Mouse (Mus musculus): ENCODE data around the gene Pigl. TPM values are rescaled to one million over a fixed set of nuclear protein-coding genes. Genes with fewer than 3 reads are reported as not detected.

Pigl gene
- polyA plus RNA-seq, 1 experiment from 2014 or later = 6.6 TPM

GRCm38 (mm10) chr11:62540969-62541368 lies 82.7 kb downstream of the Pigl start:
- H3K27ac ChIP-seq (replicated peaks; ENCODE audit: low read depth, low read length) = no peak overlapping the region
- H3K27me3 ChIP-seq (ENCODE audit: control insufficient read depth, insufficient read depth, low read length) = no peaks in the 10 kb centered on the region
- no peak for ATAC-seq (ENCODE audit: low FRiP score, low TSS enrichment)
- H3K4me2 ChIP-seq (ENCODE audit: low read length) = no peak overlapping the region
- 56% methylated on average over 2 of the region's 2 CpGs for WGBS
- no peak for DNase-seq
- no peak overlapping the region for H3K9ac ChIP-seq (replicated peaks; ENCODE audit: low read length)
- peaks cover 15% of the 10 kb centered on the region for H3K4me1 ChIP-seq (ENCODE audit: control insufficient read depth, insufficient read depth, low read length)
- no peaks in the 10 kb centered on the region for H3K36me3 ChIP-seq (ENCODE audit: control insufficient read depth, insufficient read depth, low read length)
- no peak overlapping the region for H3K4me3 ChIP-seq (replicated peaks; ENCODE audit: low read depth, low read length)
- H3K9me3 ChIP-seq (ENCODE audit: control insufficient read depth, low read length) = no peaks in the 10 kb centered on the region

- no peaks in the 10 kb centered on the region for H3K36me3 ChIP-seq (ENCODE audit: control insufficient read depth, insufficient read depth, low read length)
- H3K27ac ChIP-seq (replicated peaks; ENCODE audit: low read depth, low read length) = no peak overlapping the region
- H3K27me3 ChIP-seq (ENCODE audit: control insufficient read depth, insufficient read depth, low read length) = no peaks in the 10 kb centered on the region
- H3K9ac ChIP-seq (replicated peaks; ENCODE audit: low read length) = no peak overlapping the region
- H3K9me3 ChIP-seq (ENCODE audit: control insufficient read depth, low read length) = no peaks in the 10 kb centered on the region
- H3K4me2 ChIP-seq (ENCODE audit: low read length) = no peak overlapping the region
- ATAC-seq (ENCODE audit: low FRiP score, low TSS enrichment) (no peak), DNase-seq (no peak)
- peaks cover 15% of the 10 kb centered on the region for H3K4me1 ChIP-seq (ENCODE audit: control insufficient read depth, insufficient read depth, low read length)
- H3K4me3 ChIP-seq (replicated peaks; ENCODE audit: low read depth, low read length) = no peak overlapping the region
- 86% methylated on average over 8 of the region's 8 CpGs for WGBS
Measured at GRCm38 (mm10) chr11:62541581-62541980, 83.3 kb downstream of the Pigl start.

- Histone ChIP-seq H3K27me3 (ENCODE audit: control insufficient read depth, insufficient read depth, low read length) (no peaks in the 10 kb centered on the region), H3K27ac (replicated peaks; ENCODE audit: low read depth, low read length) (no peak overlapping the region), H3K9ac (replicated peaks; ENCODE audit: low read length) (no peak overlapping the region), H3K4me2 (ENCODE audit: low read length) (no peak overlapping the region), H3K9me3 (ENCODE audit: control insufficient read depth, low read length) (no peaks in the 10 kb centered on the region), H3K4me1 (ENCODE audit: control insufficient read depth, insufficient read depth, low read length) (0 out of 2 replicates have a peak, but pooled peaks cover 4% of the 10 kb centered on the region), H3K36me3 (ENCODE audit: control insufficient read depth, insufficient read depth, low read length) (no peaks in the 10 kb centered on the region), H3K4me3 (replicated peaks; ENCODE audit: low read depth, low read length) (no peak overlapping the region)
- ATAC-seq (ENCODE audit: low FRiP score, low TSS enrichment) = no peak
- no peak for DNase-seq
- 91% methylated on average over 3 of the region's 3 CpGs for WGBS
Measured at GRCm38 (mm10) chr11:62543991-62544390, 85.7 kb downstream of the Pigl start.

- H3K9ac ChIP-seq (replicated peaks; ENCODE audit: low read length) = peak overlapping the region; percentile 95
- no peaks in the 10 kb centered on the region for H3K9me3 ChIP-seq (ENCODE audit: control insufficient read depth, low read length)
- H3K4me3 ChIP-seq (replicated peaks; ENCODE audit: low read depth, low read length) = peak overlapping the region; percentile 55
- DNase-seq = peak; percentile 69
- peaks cover 16% of the 10 kb centered on the region for H3K36me3 ChIP-seq (ENCODE audit: control insufficient read depth, insufficient read depth, low read length)
- H3K4me1 ChIP-seq (ENCODE audit: control insufficient read depth, insufficient read depth, low read length) = peaks cover 26% of the 10 kb centered on the region
- H3K27me3 ChIP-seq (ENCODE audit: control insufficient read depth, insufficient read depth, low read length) = no peaks in the 10 kb centered on the region
- ATAC-seq (ENCODE audit: low FRiP score, low TSS enrichment) = no peak
- peak overlapping the region; percentile 98 for H3K27ac ChIP-seq (replicated peaks; ENCODE audit: low read depth, low read length)
- 20% methylated on average over 5 of the region's 5 CpGs for WGBS
- peak overlapping the region; percentile 85 for H3K4me2 ChIP-seq (ENCODE audit: low read length)
Measured at GRCm38 (mm10) chr11:62549782-62550181, 91.5 kb downstream of the Pigl start.

GRCm38 (mm10) chr11:62550227-62550685 lies 92.0 kb downstream of the Pigl start:
- H3K4me3 ChIP-seq (replicated peaks; ENCODE audit: low read depth, low read length) = peak overlapping the region; percentile 55
- peak overlapping the region; percentile 95 for H3K9ac ChIP-seq (replicated peaks; ENCODE audit: low read length)
- 4% methylated on average over 11 of the region's 11 CpGs for WGBS
- no peaks in the 10 kb centered on the region for H3K9me3 ChIP-seq (ENCODE audit: control insufficient read depth, low read length)
- no peaks in the 10 kb centered on the region for H3K27me3 ChIP-seq (ENCODE audit: control insufficient read depth, insufficient read depth, low read length)
- DNase-seq = peak; percentile 79
- H3K4me1 ChIP-seq (ENCODE audit: control insufficient read depth, insufficient read depth, low read length) = peaks cover 31% of the 10 kb centered on the region
- H3K4me2 ChIP-seq (ENCODE audit: low read length) = peak overlapping the region; percentile 85
- ATAC-seq (ENCODE audit: low FRiP score, low TSS enrichment) = no peak
- peak overlapping the region; percentile 98 for H3K27ac ChIP-seq (replicated peaks; ENCODE audit: low read depth, low read length)
- H3K36me3 ChIP-seq (ENCODE audit: control insufficient read depth, insufficient read depth, low read length) = peaks cover 19% of the 10 kb centered on the region

- Histone ChIP-seq H3K36me3 (ENCODE audit: control insufficient read depth, insufficient read depth, low read length) (peaks cover 21% of the 10 kb centered on the region), H3K9ac (replicated peaks; ENCODE audit: low read length) (peak within 1 kb of the TSS; percentile 95), H3K4me2 (ENCODE audit: low read length) (peak within 1 kb of the TSS; percentile 85), H3K4me3 (replicated peaks; ENCODE audit: low read depth, low read length) (peak within 1 kb of the TSS; percentile 55), H3K4me1 (ENCODE audit: control insufficient read depth, insufficient read depth, low read length) (peaks cover 36% of the 10 kb centered on the region), H3K9me3 (ENCODE audit: control insufficient read depth, low read length) (no peaks in the 10 kb centered on the region), H3K27ac (replicated peaks; ENCODE audit: low read depth, low read length) (peak within 1 kb of the TSS; percentile 98), H3K27me3 (ENCODE audit: control insufficient read depth, insufficient read depth, low read length) (no peaks in the 10 kb centered on the region)
- WGBS = under 1% methylated on average over 40 of the region's 40 CpGs
- DNase-seq = peak; percentile 100
- peak; percentile 96 for ATAC-seq (ENCODE audit: low FRiP score, low TSS enrichment)
Measured at GRCm38 (mm10) chr11:62550727-62551225, 92.5 kb downstream of the Pigl start, which contains the start of gene Ubb. Gene Ubb (plus strand): TSS chr11:62551171.

GRCm38 (mm10) chr11:62551226-62552119 lies 93.2 kb downstream of the Pigl start:
- Histone ChIP-seq H3K4me3 (replicated peaks; ENCODE audit: low read depth, low read length) (peak overlapping the region; percentile 55), H3K27me3 (ENCODE audit: control insufficient read depth, insufficient read depth, low read length) (no peaks in the 10 kb centered on the region), H3K36me3 (ENCODE audit: control insufficient read depth, insufficient read depth, low read length) (peaks cover 22% of the 10 kb centered on the region), H3K9ac (replicated peaks; ENCODE audit: low read length) (peak overlapping the region; percentile 52), H3K4me1 (ENCODE audit: control insufficient read depth, insufficient read depth, low read length) (peaks cover 40% of the 10 kb centered on the region), H3K4me2 (ENCODE audit: low read length) (peak overlapping the region; percentile 85), H3K27ac (replicated peaks; ENCODE audit: low read depth, low read length) (peak overlapping the region; percentile 98), H3K9me3 (ENCODE audit: control insufficient read depth, low read length) (no peaks in the 10 kb centered on the region)
- WGBS = under 1% methylated on average over 58 of the region's 58 CpGs
- ATAC-seq (ENCODE audit: low FRiP score, low TSS enrichment) (peak; percentile 89), DNase-seq (peak; percentile 96)

GRCm38 (mm10) chr11:62553186-62553585 lies 94.9 kb downstream of the Pigl start:
- Histone ChIP-seq H3K4me1 (ENCODE audit: control insufficient read depth, insufficient read depth, low read length) (peaks cover 40% of the 10 kb centered on the region), H3K36me3 (ENCODE audit: control insufficient read depth, insufficient read depth, low read length) (peaks cover 22% of the 10 kb centered on the region), H3K4me2 (ENCODE audit: low read length) (peak overlapping the region; percentile 98), H3K9ac (replicated peaks; ENCODE audit: low read length) (peak overlapping the region; percentile 32; the same call in 1 of the 2 replicates), H3K27ac (replicated peaks; ENCODE audit: low read depth, low read length) (no peak overlapping the region), H3K27me3 (ENCODE audit: control insufficient read depth, insufficient read depth, low read length) (no peaks in the 10 kb centered on the region), H3K4me3 (replicated peaks; ENCODE audit: low read depth, low read length) (peak overlapping the region; percentile 48), H3K9me3 (ENCODE audit: control insufficient read depth, low read length) (no peaks in the 10 kb centered on the region)
- no peak for ATAC-seq (ENCODE audit: low FRiP score, low TSS enrichment)
- 44% methylated on average over 1 of the region's 1 CpGs for WGBS
- no peak for DNase-seq
